Mouse (Mus musculus) brain, embryonic 14.5 days (tissue): ENCODE measurements at regions not wholly inside any gene's neighbourhood (a gene's known extent, or its start where the extent isn't known, plus 50 kb on each side); places are given as distances from the start of the nearest gene placed in this dataset.
"Not testable (repeated sequence)": the region's sequence is repeated elsewhere in the genome, so short reads cannot be mapped to it uniquely, and the experiment has no call there.

Source experiments
- CTCF ChIP-seq: fragments of 200-500 bp; IDR thresholded peaks from 2 replicates; pipeline ENCODE4 v1.5.1; 2012; ENCODE audit warnings: inconsistent platforms, mild to moderate bottlenecking, moderate library complexity, borderline replicate concordance; ENCODE audit not compliant: insufficient read depth, insufficient read length; ENCODE audit errors: extremely low read depth
- POLR2A ChIP-seq: fragments of 200-500 bp; IDR thresholded peaks from 2 replicates; pipeline ENCODE4 v1.6.1; 2012; ENCODE audit warnings: mild to moderate bottlenecking, inconsistent platforms, borderline replicate concordance; ENCODE audit not compliant: poor library complexity, insufficient read depth, insufficient read length, severe bottlenecking; ENCODE audit errors: extremely low read depth

GRCm38 (mm10) chr14:53742864-53743263 is 511.0 kb downstream of the Dad1 start:
- TF ChIP-seq POLR2A, CTCF: not testable (repeated sequence)
